In the genomic region with DNA sequence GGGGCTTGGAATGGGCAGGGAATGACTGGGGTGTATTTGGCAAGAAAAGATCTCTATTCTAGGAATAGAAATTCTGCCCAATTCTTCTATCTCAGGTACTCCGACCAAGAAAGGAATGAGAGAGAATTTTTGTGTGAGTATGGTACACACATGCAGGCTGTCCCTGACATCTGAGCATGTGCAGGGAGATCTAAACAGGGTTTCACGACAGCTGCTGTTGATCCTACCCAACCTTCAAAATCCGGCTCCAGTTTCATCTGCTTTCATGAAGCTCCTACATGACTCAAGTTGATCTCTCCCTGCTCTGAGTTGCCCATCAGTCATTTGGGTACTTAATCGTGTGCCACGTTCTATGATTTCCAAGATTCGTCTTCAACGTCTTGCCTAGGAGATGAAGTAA, we compare ENCODE assay signal across 24 mouse cellular contexts.
"Had no signal": no experiment of that assay in that cellular context is flagged by ENCODE, and none has a peak within 500 bp of the region (broad histone marks: within the 10 kb centered on the region; RNA-seq: fewer than 3 reads in every experiment).

No protein-coding gene starts in this region.

- H3K4me3 ChIP-seq: embryonic facial prominence, embryonic 10.5 days; embryonic facial prominence, embryonic 12.5 days; embryonic facial prominence, embryonic 13.5 days; embryonic facial prominence, embryonic 15.5 days; erythroblast, embryonic 14.5 days; forebrain, embryonic 10.5 days; forebrain, embryonic 12.5 days; forebrain, embryonic 13.5 days; forebrain, embryonic 15.5 days; heart, adult 2 months had no signal

- H3K27ac ChIP-seq: embryonic facial prominence, embryonic 10.5 days; embryonic facial prominence, embryonic 12.5 days; embryonic facial prominence, embryonic 13.5 days; embryonic facial prominence, embryonic 15.5 days; forebrain, embryonic 10.5 days; forebrain, embryonic 12.5 days; forebrain, embryonic 13.5 days; forebrain, embryonic 15.5 days; heart, adult 2 months had no signal

- H3K27me3 ChIP-seq: embryonic facial prominence, embryonic 12.5 days; embryonic facial prominence, embryonic 13.5 days; embryonic facial prominence, embryonic 15.5 days; forebrain, embryonic 13.5 days; forebrain, embryonic 15.5 days had no signal

- DNase-seq: cerebellum, adult 18-20 months; cerebellum, adult 2 months; cerebellum, adult 8-10 months; cerebellum, adult 9-10 months; cerebellum, postnatal 14 days; cerebellum, postnatal 25 days; cerebellum, postnatal 36 days; embryo, embryonic 11 days; forebrain, postnatal 0 days; gastrocnemius, postnatal 14 days; gastrocnemius, postnatal 25 days; gastrocnemius, postnatal 36 days; heart, adult 11 months; heart, adult 18-20 months; heart, adult 2 months had no signal

- H3K4me2 ChIP-seq: embryonic facial prominence, embryonic 12.5 days; embryonic facial prominence, embryonic 13.5 days; embryonic facial prominence, embryonic 15.5 days; forebrain, embryonic 12.5 days; forebrain, embryonic 13.5 days; forebrain, embryonic 15.5 days had no signal

- H3K36me3 ChIP-seq: embryonic facial prominence, embryonic 10.5 days; embryonic facial prominence, embryonic 12.5 days; embryonic facial prominence, embryonic 13.5 days; embryonic facial prominence, embryonic 15.5 days; forebrain, embryonic 10.5 days; forebrain, embryonic 12.5 days; forebrain, embryonic 15.5 days had no signal
